Mouse (Mus musculus) megakaryocyte, adult 5-6 weeks (primary cell): Measurements from ENCODE around the gene Tspyl2. TPM values are rescaled to one million over a fixed set of nuclear protein-coding genes. Genes with fewer than 3 reads are reported as not detected.
"Not testable (repeated sequence)": the region's sequence is repeated elsewhere in the genome, so short reads cannot be mapped to it uniquely, and the experiment has no call there.

Experiments
- ATAC-seq: 2 replicates; pipeline ENCODE4 v1.8.0; 2016; ENCODE audit warnings: mild to moderate bottlenecking, inconsistent platforms; ENCODE audit not compliant: poor library complexity, severe bottlenecking
- total RNA-seq, 2 experiments: library from RNA; stranded (forward) in 1 of 2; stranded (reverse) in 1 of 2; fragments of 153-499, 151-499 nt in 1 of 2; fragments of 221-1000, 200-1000 nt in 1 of 2; gene quantifications; 2 replicates each; pipeline versions ENCODE4 v1.2.3 to v1.2.4; 2015 to 2017

The Tspyl2 gene
- total RNA-seq, 2 experiments from 2014 or later, result 4.3 to 9.7 TPM

- not testable (repeated sequence) for ATAC-seq
These were observed 55.2 kb downstream of the Tspyl2 start for GRCm38 (mm10) chrX:152287026-152287425.

Other genes with a start within 250 kb of the Tspyl2 start
- gene Iqsec2, start 198.2 kb downstream of the Tspyl2 start, total RNA-seq (2015), result 9.0 and 10.5 TPM in 2 replicates
- gene Iqsec2, start 198.2 kb downstream of the Tspyl2 start, total RNA-seq (2017), result 5.1 and 8.7 TPM in 2 replicates
- 21.1 and 21.9 TPM in 2 replicates for gene Kdm5c, start 109.4 kb downstream of the Tspyl2 start, total RNA-seq (2015)
- gene Kdm5c, start 109.4 kb downstream of the Tspyl2 start, total RNA-seq (2017), result 29.1 and 31.0 TPM in 2 replicates
- gene Kantr, start 14.9 kb downstream of the Tspyl2 start, total RNA-seq (2015), result 18.1 and 20.6 TPM in 2 replicates
- gene Kantr, start 14.9 kb downstream of the Tspyl2 start, total RNA-seq (2017), result 3.4 and 7.9 TPM in 2 replicates
- gene Gpr173, start 26.3 kb upstream of the Tspyl2 start, total RNA-seq (2015), result not detected in 2 replicates
- not detected in 2 replicates for gene Gpr173, start 26.3 kb upstream of the Tspyl2 start, total RNA-seq (2017)
- not detected in 2 replicates for gene Cldn34a, start 220.9 kb upstream of the Tspyl2 start, total RNA-seq (2015)
- gene Cldn34a, start 220.9 kb upstream of the Tspyl2 start, total RNA-seq (2017), result not detected in 2 replicates